Mouse (Mus musculus): ENCODE data around the gene Iars2.

DNA sequence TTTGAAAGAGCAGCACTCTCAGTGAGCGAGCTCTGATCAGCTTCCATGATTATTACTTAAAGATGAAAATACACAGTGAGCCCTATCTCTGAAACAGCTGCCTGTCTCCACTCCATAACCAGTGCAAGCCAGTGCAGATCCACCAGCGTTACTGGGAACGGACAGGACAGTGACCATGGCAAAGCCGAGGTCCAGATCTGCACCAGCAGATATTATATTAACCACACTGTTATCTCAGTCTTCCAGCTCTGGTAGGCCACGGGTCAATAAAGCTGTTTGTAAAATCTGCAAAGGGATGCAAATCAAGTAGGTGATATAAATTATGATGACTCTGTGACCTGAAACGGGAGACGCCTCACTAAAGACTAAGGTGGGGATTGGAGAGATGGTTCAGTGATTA, 21.6 kb downstream of the Iars2 start:
- TF ChIP-seq CTCF (IDR thresholded peaks at IDR 0.05; ENCODE audit: extremely low read depth, insufficient read depth, insufficient read length, insufficient replicate concordance) (no peak), POLR2A (IDR thresholded peaks at IDR 0.05; ENCODE audit: low read depth, low read length) (no peak)
